Mouse (Mus musculus) ES-E14 (cell line): Measurements from ENCODE around the gene Ncbp1.

Source experiments
- CHD2 ChIP-seq: IDR thresholded peaks from 2 replicates; pipeline ENCODE4 v1.6.1; 2014; ENCODE audit warnings: mild to moderate bottlenecking, low read depth, low read length, inconsistent platforms
- MAFK ChIP-seq: IDR thresholded peaks from 2 replicates; pipeline ENCODE4 v1.6.1; 2014; ENCODE audit warnings: mild to moderate bottlenecking, low read depth, low read length, inconsistent platforms; ENCODE audit not compliant: insufficient read depth
- ZC3H11A ChIP-seq: IDR thresholded peaks from 2 replicates; pipeline ENCODE4 v1.6.1; 2012; ENCODE audit warnings: low read depth, mild to moderate bottlenecking, inconsistent platforms, low read length, borderline replicate concordance
- ZNF384 ChIP-seq: IDR thresholded peaks from 2 replicates; pipeline ENCODE4 v1.6.1; 2012; ENCODE audit warnings: low read depth, low read length, inconsistent platforms

GRCm38 (mm10) chr4:46100539-46100938 is 37.9 kb upstream of the Ncbp1 start:
- no peak for TF ChIP-seq ZC3H11A
- TF ChIP-seq CHD2, result no peak
- no peak for TF ChIP-seq MAFK
- no peak for TF ChIP-seq ZNF384
